In the genomic region with DNA sequence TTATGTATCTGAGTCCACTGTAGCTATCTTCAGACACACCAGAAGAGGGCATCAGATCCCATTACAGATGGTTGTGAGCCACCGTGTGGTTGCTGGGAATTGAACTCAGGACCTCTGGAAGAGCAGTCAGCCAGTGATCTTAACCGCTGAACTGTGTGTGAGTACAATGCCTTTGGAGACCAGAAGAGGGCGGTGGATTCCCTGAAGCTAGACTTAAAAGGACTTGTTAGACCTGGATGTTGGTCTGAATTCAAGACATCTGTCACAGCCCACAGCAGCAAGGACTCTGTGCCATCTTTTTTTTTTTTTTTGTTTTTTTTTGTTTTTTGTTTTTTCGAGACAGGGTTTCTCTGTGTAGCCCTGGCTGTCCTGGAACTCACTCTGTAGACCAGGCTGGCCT, we compare ENCODE assay signal across 20 mouse cellular contexts. TPM values are rescaled to one million over a fixed set of nuclear protein-coding genes. Genes with fewer than 3 reads are reported as not detected.
A peak's percentile ranks its signal among the peaks of the same experiment; 100 is the strongest.
DNase-seq lines count a peak whose midpoint lies in the region; ATAC-seq and TF ChIP-seq lines count a peak whose summit lies in the region.
"Not testable (repeated sequence)": the region's sequence is repeated elsewhere in the genome, so short reads cannot be mapped to it uniquely, and the experiment has no call there.
"Had no signal": no experiment of that assay in that cellular context is flagged by ENCODE, and none has a peak within 500 bp of the region (broad histone marks: within the 10 kb centered on the region; RNA-seq: fewer than 3 reads in every experiment).

No protein-coding gene starts in this region.

- TF ChIP-seq CTCF in gastrocnemius, adult 2 months (IDR thresholded peaks at IDR 0.05): peak; percentile 18; the same call in 1 of the 2 replicates
- peak; percentile 42; the same call in 1 of the 2 replicates for TF ChIP-seq CTCF in kidney, postnatal 0 days (IDR thresholded peaks at IDR 0.05; ENCODE audit: low read depth)

- not testable (repeated sequence) for ATAC-seq in kidney, postnatal 0 days (replicated peaks; ENCODE audit: low FRiP score, low read depth)

- not testable (repeated sequence) for H3K4me1 ChIP-seq in kidney, postnatal 0 days (replicated peaks; ENCODE audit: insufficient read depth, low read length)

- DNase-seq in A20 (ENCODE audit: low read depth, low spot score): peak; percentile 64
- DNase-seq in ES-CJ7 (ENCODE audit: low read depth, low spot score): peak; percentile 78
- peak; percentile 82 for DNase-seq in ZHBTc4 (ENCODE audit: low read depth, low spot score)
- DNase-seq in gastrocnemius, adult 2 months; kidney, postnatal 0 days (ENCODE audit: low spot score): not testable (repeated sequence)
- peak; percentile 32 for DNase-seq in lung, postnatal 36 days
- peak; percentile 32 for DNase-seq in retina, embryonic 14.5 days (ENCODE audit: low spot score)
- peak; percentile 38 to 46 for DNase-seq in thymus, postnatal 36 days

- intact Hi-C loops in gastrocnemius, adult 2 months (cut with DNase I): loop anchor here (10.0 kb wide), 1 partner anchor 223 kb away; a partner anchor contains a TSS

- peaks cover 11% of the 10 kb centered on the region for H3K36me3 ChIP-seq in kidney, postnatal 0 days (ENCODE audit: insufficient read depth, low read length)

- H3K9me3 ChIP-seq in kidney, postnatal 0 days (replicated peaks; ENCODE audit: low read length): not testable (repeated sequence)

- not testable (repeated sequence) for H3K9ac ChIP-seq in kidney, postnatal 0 days (ENCODE audit: low read depth, low read length)

- H3K27ac ChIP-seq in gastrocnemius, adult 2 months; kidney, postnatal 0 days: not testable (repeated sequence)

- not testable (repeated sequence) for H3K27me3 ChIP-seq in kidney, postnatal 0 days (ENCODE audit: insufficient read depth, low read length)

- not testable (repeated sequence) for H3K4me3 ChIP-seq in gastrocnemius, adult 2 months; kidney, postnatal 0 days (replicated peaks; ENCODE audit: low read depth, low read length)

- WGBS in kidney, postnatal 0 days: 89% methylated on average over 4 of the region's 4 CpGs

- H3K4me2 ChIP-seq in kidney, postnatal 0 days (ENCODE audit: low read length): not testable (repeated sequence)

RNA-seq across cellular contexts. Expression of a gene that starts 7.2 kb away (rescaled TPM):
- total RNA-seq in gastrocnemius, adult 2 months (2021): not detected
- 82.4 and 90.9 TPM in 2 replicates for polyA plus RNA-seq in kidney, postnatal 0 days (2015; fragmentation: Nextera tagmentation; extraction: Ambion mirVana)
- polyA plus RNA-seq: macrophage had no signal

RNA-seq across cellular contexts. Expression of a gene that starts 8.0 kb away (rescaled TPM):
- 10 to 100 TPM; 34.4 to 52.2 TPM for total RNA-seq in gastrocnemius, adult 2 months (2021)
- polyA plus RNA-seq in kidney, postnatal 0 days (2015; fragmentation: Nextera tagmentation; extraction: Ambion mirVana): 10.2 and 10.7 TPM in 2 replicates

RNA-seq across cellular contexts. Expression of a gene that starts 10.2 kb away (rescaled TPM):
- not detected for total RNA-seq in gastrocnemius, adult 2 months (2021)
- not detected in 2 replicates for polyA plus RNA-seq in kidney, postnatal 0 days (2015; fragmentation: Nextera tagmentation; extraction: Ambion mirVana)
- total RNA-seq: adrenal gland, postnatal 10 days; gastrocnemius, adult 18-20 months; heart, postnatal 4 days; layer of hippocampus, postnatal 14 days; left cerebral cortex, postnatal 14 days had no signal
- polyA plus RNA-seq: embryonic facial prominence, embryonic 13.5 days; forebrain, embryonic 16.5 days; heart, embryonic 14.5 days; hindbrain, embryonic 16.5 days; macrophage; midbrain, embryonic 15.5 days; stomach, embryonic 15.5 days had no signal

RNA-seq across cellular contexts. Expression of a gene that starts 20.4 kb away (rescaled TPM):
- total RNA-seq in gastrocnemius, adult 2 months (2021): 10 to 100 TPM; 26.6 to 30.5 TPM
- 35.6 and 36.2 TPM in 2 replicates for polyA plus RNA-seq in kidney, postnatal 0 days (2015; fragmentation: Nextera tagmentation; extraction: Ambion mirVana)

RNA-seq across cellular contexts. Expression of a gene that starts 26.6 kb away (rescaled TPM):
- total RNA-seq in gastrocnemius, adult 2 months (2021): under 1 TPM; 0.22 to 0.56 TPM
- 4.2 and 5.1 TPM in 2 replicates for polyA plus RNA-seq in kidney, postnatal 0 days (2015; fragmentation: Nextera tagmentation; extraction: Ambion mirVana)
